Mouse (Mus musculus): Measurements from ENCODE around the gene Fam71f2.
A peak's percentile ranks its signal among the peaks of the same experiment; 100 is the strongest.

Gene Fam71f2

GRCm38 (mm10) chr6:29278513-29279267, 703 bp upstream of the Fam71f2 start:
- peak; percentile 93 for DNase-seq (ENCODE audit: low spot score)

- no peak for DNase-seq (ENCODE audit: low spot score)
Measured at GRCm38 (mm10) chr6:29280671-29281070, 1.3 kb downstream of the Fam71f2 start.

GRCm38 (mm10) chr6:29286870-29287269, 7.5 kb downstream of the Fam71f2 start:
- DNase-seq (ENCODE audit: low spot score) = no peak

- DNase-seq (ENCODE audit: low spot score) = no peak
Measured at GRCm38 (mm10) chr6:29287481-29287880, 8.1 kb downstream of the Fam71f2 start.

GRCm38 (mm10) chr6:29287944-29288343, 8.6 kb downstream of the Fam71f2 start:
- DNase-seq (ENCODE audit: low spot score) = peak; percentile 93

GRCm38 (mm10) chr6:29288651-29289050, 9.3 kb downstream of the Fam71f2 start:
- DNase-seq (ENCODE audit: low spot score) = peak; percentile 81

- DNase-seq (ENCODE audit: low spot score) = no peak
Measured at GRCm38 (mm10) chr6:29299112-29299511, 19.7 kb downstream of the Fam71f2 start.

GRCm38 (mm10) chr6:29303251-29303650, 23.9 kb downstream of the Fam71f2 start:
- DNase-seq (ENCODE audit: low spot score) = no peak

GRCm38 (mm10) chr6:29303726-29304125, 24.3 kb downstream of the Fam71f2 start:
- no peak for DNase-seq (ENCODE audit: low spot score)

GRCm38 (mm10) chr6:29305462-29305861, 26.1 kb downstream of the Fam71f2 start:
- DNase-seq (ENCODE audit: low spot score) = no peak

- DNase-seq (ENCODE audit: low spot score) = no peak
Measured at GRCm38 (mm10) chr6:29308846-29309605, 29.6 kb downstream of the Fam71f2 start.

- no peak for DNase-seq (ENCODE audit: low spot score)
Measured at GRCm38 (mm10) chr6:29313690-29314202, 34.4 kb downstream of the Fam71f2 start.

- DNase-seq (ENCODE audit: low spot score) = no peak
Measured at GRCm38 (mm10) chr6:29317286-29317685, 37.9 kb downstream of the Fam71f2 start.

- DNase-seq (ENCODE audit: low spot score) = peak; percentile 21
Measured at GRCm38 (mm10) chr6:29317941-29318340, 38.5 kb downstream of the Fam71f2 start.

GRCm38 (mm10) chr6:29318879-29319278, 39.5 kb downstream of the Fam71f2 start, which contains the start of gene Fam71f1:
Fam71f1 (plus strand) TSS chr6:29319140.
- peak; percentile 57 for DNase-seq (ENCODE audit: low spot score)

- no peak for DNase-seq (ENCODE audit: low spot score)
Measured at GRCm38 (mm10) chr6:29321586-29321985, 42.2 kb downstream of the Fam71f2 start.

GRCm38 (mm10) chr6:29322147-29322546, 42.8 kb downstream of the Fam71f2 start:
- no peak for DNase-seq (ENCODE audit: low spot score)

GRCm38 (mm10) chr6:29322735-29323134, 43.3 kb downstream of the Fam71f2 start:
- no peak for DNase-seq (ENCODE audit: low spot score)

GRCm38 (mm10) chr6:29326961-29327360, 47.6 kb downstream of the Fam71f2 start:
- DNase-seq (ENCODE audit: low spot score) = no peak

GRCm38 (mm10) chr6:29329514-29329913, 50.1 kb downstream of the Fam71f2 start:
- DNase-seq (ENCODE audit: low spot score) = no peak

Data from adipocyte (in vitro differentiated cells).